Mouse (Mus musculus): ENCODE measurements around the gene Tomm22. TPM values are rescaled to one million over a fixed set of nuclear protein-coding genes. Genes with fewer than 3 reads are reported as not detected.
A peak's percentile ranks its signal among the peaks of the same experiment; 100 is the strongest.

Tomm22 gene
- polyA plus RNA-seq, 1 experiment = 65.2 TPM

GRCm38 (mm10) chr15:79695516-79695915 lies 24.9 kb downstream of the Tomm22 start:
- DNase-seq = no peak
- Histone ChIP-seq H3K27ac (ENCODE audit: control insufficient read depth, insufficient read depth, low read length) (no peak overlapping the region), H3K27me3 (ENCODE audit: control insufficient read depth, insufficient read depth, low read length) (no peaks in the 10 kb centered on the region), H3K4me3 (ENCODE audit: control insufficient read depth, insufficient read depth, low read length) (no peak overlapping the region), H3K4me1 (replicated peaks; ENCODE audit: control insufficient read depth, insufficient read depth, low read length) (peaks cover 23% of the 10 kb centered on the region), H3K36me3 (ENCODE audit: control insufficient read depth, insufficient read depth, low read length) (no peaks in the 10 kb centered on the region; the same call in 1 of the 2 replicates)
- WGBS = 84% methylated on average over 3 of the region's 3 CpGs
- no peak for TF ChIP-seq POLR2A (IDR thresholded peaks at IDR 0.05; ENCODE audit: control insufficient read depth, extremely low read depth, insufficient read depth, low read length, poor library complexity)
- TF ChIP-seq CTCF (IDR thresholded peaks at IDR 0.05; ENCODE audit: borderline replicate concordance, control insufficient read depth, extremely low read depth, insufficient read depth, low read length, poor library complexity) = no peak

GRCm38 (mm10) chr15:79696508-79696907 lies 25.8 kb downstream of the Tomm22 start:
- H3K4me1 ChIP-seq (replicated peaks; ENCODE audit: control insufficient read depth, insufficient read depth, low read length) = peaks cover 19% of the 10 kb centered on the region
- H3K27me3 ChIP-seq (ENCODE audit: control insufficient read depth, insufficient read depth, low read length) = no peaks in the 10 kb centered on the region
- H3K27ac ChIP-seq (ENCODE audit: control insufficient read depth, insufficient read depth, low read length) = no peak overlapping the region
- TF ChIP-seq POLR2A (IDR thresholded peaks at IDR 0.05; ENCODE audit: control insufficient read depth, extremely low read depth, insufficient read depth, low read length, poor library complexity) = no peak
- TF ChIP-seq CTCF (IDR thresholded peaks at IDR 0.05; ENCODE audit: borderline replicate concordance, control insufficient read depth, extremely low read depth, insufficient read depth, low read length, poor library complexity) = no peak
- 97% methylated on average over 2 of the region's 2 CpGs for WGBS
- H3K36me3 ChIP-seq (ENCODE audit: control insufficient read depth, insufficient read depth, low read length) = no peaks in the 10 kb centered on the region; the same call in 1 of the 2 replicates
- H3K4me3 ChIP-seq (ENCODE audit: control insufficient read depth, insufficient read depth, low read length) = no peak overlapping the region
- no peak for DNase-seq

GRCm38 (mm10) chr15:79697011-79697410 lies 26.4 kb downstream of the Tomm22 start:
- Histone ChIP-seq H3K4me1 (replicated peaks; ENCODE audit: control insufficient read depth, insufficient read depth, low read length) (peaks cover 15% of the 10 kb centered on the region), H3K27ac (ENCODE audit: control insufficient read depth, insufficient read depth, low read length) (no peak overlapping the region), H3K27me3 (ENCODE audit: control insufficient read depth, insufficient read depth, low read length) (no peaks in the 10 kb centered on the region), H3K36me3 (ENCODE audit: control insufficient read depth, insufficient read depth, low read length) (no peaks in the 10 kb centered on the region; the same call in 1 of the 2 replicates), H3K4me3 (ENCODE audit: control insufficient read depth, insufficient read depth, low read length) (no peak overlapping the region)
- no peak for TF ChIP-seq POLR2A (IDR thresholded peaks at IDR 0.05; ENCODE audit: control insufficient read depth, extremely low read depth, insufficient read depth, low read length, poor library complexity)
- no peak for TF ChIP-seq CTCF (IDR thresholded peaks at IDR 0.05; ENCODE audit: borderline replicate concordance, control insufficient read depth, extremely low read depth, insufficient read depth, low read length, poor library complexity)
- DNase-seq = no peak
- 94% methylated on average over 6 of the region's 6 CpGs for WGBS

GRCm38 (mm10) chr15:79697558-79698187 lies 27.0 kb downstream of the Tomm22 start:
- Histone ChIP-seq H3K27ac (ENCODE audit: control insufficient read depth, insufficient read depth, low read length) (no peak overlapping the region), H3K4me3 (ENCODE audit: control insufficient read depth, insufficient read depth, low read length) (no peak overlapping the region), H3K4me1 (replicated peaks; ENCODE audit: control insufficient read depth, insufficient read depth, low read length) (peaks cover 14% of the 10 kb centered on the region), H3K27me3 (ENCODE audit: control insufficient read depth, insufficient read depth, low read length) (no peaks in the 10 kb centered on the region), H3K36me3 (ENCODE audit: control insufficient read depth, insufficient read depth, low read length) (no peaks in the 10 kb centered on the region; the same call in 1 of the 2 replicates)
- DNase-seq = no peak
- no peak for TF ChIP-seq POLR2A (IDR thresholded peaks at IDR 0.05; ENCODE audit: control insufficient read depth, extremely low read depth, insufficient read depth, low read length, poor library complexity)
- no peak for TF ChIP-seq CTCF (IDR thresholded peaks at IDR 0.05; ENCODE audit: borderline replicate concordance, control insufficient read depth, extremely low read depth, insufficient read depth, low read length, poor library complexity)
- 93% methylated on average over 9 of the region's 9 CpGs for WGBS

GRCm38 (mm10) chr15:79706603-79707214 lies 36.0 kb downstream of the Tomm22 start:
- 96% methylated on average over 17 of the region's 17 CpGs for WGBS
- no peak overlapping the region for H3K27ac ChIP-seq (ENCODE audit: control insufficient read depth, insufficient read depth, low read length)
- no peak for TF ChIP-seq CTCF (IDR thresholded peaks at IDR 0.05; ENCODE audit: borderline replicate concordance, control insufficient read depth, extremely low read depth, insufficient read depth, low read length, poor library complexity)
- no peak for TF ChIP-seq POLR2A (IDR thresholded peaks at IDR 0.05; ENCODE audit: control insufficient read depth, extremely low read depth, insufficient read depth, low read length, poor library complexity)
- no peak for DNase-seq
- H3K27me3 ChIP-seq (ENCODE audit: control insufficient read depth, insufficient read depth, low read length) = no peaks in the 10 kb centered on the region
- no peaks in the 10 kb centered on the region for H3K4me1 ChIP-seq (replicated peaks; ENCODE audit: control insufficient read depth, insufficient read depth, low read length)
- H3K36me3 ChIP-seq (ENCODE audit: control insufficient read depth, insufficient read depth, low read length) = peaks cover 48% of the 10 kb centered on the region
- H3K4me3 ChIP-seq (ENCODE audit: control insufficient read depth, insufficient read depth, low read length) = no peak overlapping the region

- peak; percentile 23 for DNase-seq
- H3K4me1 ChIP-seq (replicated peaks; ENCODE audit: control insufficient read depth, insufficient read depth, low read length) = no peaks in the 10 kb centered on the region
- no peak overlapping the region for H3K27ac ChIP-seq (ENCODE audit: control insufficient read depth, insufficient read depth, low read length)
- H3K27me3 ChIP-seq (ENCODE audit: control insufficient read depth, insufficient read depth, low read length) = no peaks in the 10 kb centered on the region
- H3K4me3 ChIP-seq (ENCODE audit: control insufficient read depth, insufficient read depth, low read length) = no peak overlapping the region
- TF ChIP-seq CTCF (IDR thresholded peaks at IDR 0.05; ENCODE audit: borderline replicate concordance, control insufficient read depth, extremely low read depth, insufficient read depth, low read length, poor library complexity) (no peak), POLR2A (IDR thresholded peaks at IDR 0.05; ENCODE audit: control insufficient read depth, extremely low read depth, insufficient read depth, low read length, poor library complexity) (no peak)
- WGBS = 93% methylated on average over 5 of the region's 5 CpGs
- peaks cover 63% of the 10 kb centered on the region for H3K36me3 ChIP-seq (ENCODE audit: control insufficient read depth, insufficient read depth, low read length)
Measured at GRCm38 (mm10) chr15:79708229-79708822, 37.7 kb downstream of the Tomm22 start.
